Mouse (Mus musculus): ENCODE measurements at regions not wholly inside any gene's neighbourhood (a gene's known extent, or its start where the extent isn't known, plus 50 kb on each side); places are given as distances from the start of the nearest gene placed in this dataset.
"Not testable (repeated sequence)": the region's sequence is repeated elsewhere in the genome, so short reads cannot be mapped to it uniquely, and the experiment has no call there.

GRCm38 (mm10) chr12:69485652-69486651, 96.9 kb downstream of the Vcpkmt start:
- DNase-seq (ENCODE audit: low spot score in 2 of 2): peak in 1 of 2 experiments; percentile 48

DNA sequence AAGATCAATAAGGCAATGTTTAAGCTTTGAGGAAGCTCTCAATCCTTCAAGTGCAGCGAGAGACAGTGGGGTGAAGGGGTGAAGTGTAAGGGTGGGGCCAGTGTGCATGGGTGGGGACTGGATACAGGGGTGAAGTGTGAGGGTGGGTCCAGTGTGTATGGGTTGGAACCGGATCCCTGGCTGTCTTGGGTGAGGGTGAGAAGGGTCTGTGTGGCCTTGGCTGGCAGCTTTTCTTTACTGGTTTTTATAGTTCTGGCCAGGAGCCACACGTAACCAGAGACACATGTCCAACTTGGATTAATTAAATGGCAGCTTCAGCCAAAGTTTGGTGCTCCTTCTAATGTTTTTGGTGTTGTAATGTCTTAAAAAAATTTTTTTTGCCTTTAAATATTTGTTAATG, 101.4 kb downstream of the Vcpkmt start:
- no peak for DNase-seq (ENCODE audit: low spot score in 2 of 2)

GRCm38 (mm10) chr12:69476631-69477091, 104.4 kb upstream of the Gm9887 start:
- DNase-seq (ENCODE audit: low spot score in 2 of 2): peak in 1 of 2 experiments; percentile 53

DNA sequence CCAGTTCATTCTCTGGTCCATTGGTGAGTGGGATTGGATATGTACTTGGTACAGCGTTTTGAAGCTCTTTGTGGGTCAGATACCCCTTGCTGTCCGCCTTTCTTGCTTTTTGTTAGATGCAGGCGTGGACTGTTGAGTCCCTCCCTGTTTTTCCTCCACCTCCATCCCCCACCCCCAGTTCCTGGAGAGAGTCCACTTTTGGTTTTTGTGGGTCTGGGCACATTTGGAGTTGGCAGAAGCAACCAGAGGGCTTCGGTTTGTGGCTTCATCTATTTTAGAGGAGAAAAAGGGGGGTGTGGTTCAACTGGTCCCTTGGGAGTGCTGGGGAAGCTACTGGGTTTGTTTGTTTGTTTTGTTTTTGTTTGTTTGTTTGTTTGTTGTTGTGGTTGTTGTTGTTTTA, 103.9 kb upstream of the Gm9887 start:
- DNase-seq (ENCODE audit: low spot score in 2 of 2): no peak

GRCm38 (mm10) chr12:69474916-69475661, 102.8 kb upstream of the Gm9887 start:
- peak; percentile 35 to 74 for DNase-seq (ENCODE audit: low spot score in 2 of 2)

- no peak for DNase-seq (ENCODE audit: low spot score in 2 of 2)
Observed at GRCm38 (mm10) chr12:69474141-69474915, 102.1 kb upstream of the Gm9887 start.

DNA sequence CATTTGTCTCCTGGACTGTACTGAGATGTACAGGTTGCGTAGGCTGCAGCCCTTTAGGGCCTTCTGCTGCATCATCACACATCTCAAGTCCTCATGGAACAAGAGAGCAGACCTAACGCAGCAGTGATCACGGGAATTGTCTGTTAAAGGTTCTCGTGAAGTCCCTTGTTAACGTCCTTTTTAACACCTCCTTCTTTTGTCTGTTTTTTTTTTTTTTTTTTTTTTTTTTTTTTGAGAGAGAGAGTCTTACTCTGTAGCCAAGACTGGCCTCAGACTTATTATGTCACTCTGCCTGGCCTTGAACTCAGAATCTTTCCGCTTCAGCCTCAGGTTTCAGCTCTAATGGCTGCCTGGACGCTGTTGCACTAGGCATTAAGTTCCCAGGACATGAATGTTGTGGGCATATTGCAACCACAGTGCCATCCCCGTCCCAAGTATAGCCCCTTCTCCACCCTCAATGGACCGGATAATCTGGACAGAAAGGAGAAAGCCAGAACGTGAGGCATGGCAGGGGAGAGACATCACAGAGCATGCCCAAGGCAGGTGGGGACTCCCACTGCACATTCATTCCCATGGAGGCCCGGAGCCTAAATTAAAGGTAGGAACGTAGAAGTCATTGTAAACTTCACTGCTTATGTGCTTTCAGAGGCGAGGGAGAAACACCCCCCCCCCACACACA, 101.3 kb upstream of the Gm9887 start:
- DNase-seq (ENCODE audit: low spot score in 2 of 2): no peak

- DNase-seq (ENCODE audit: low spot score in 2 of 2): no peak
Observed at GRCm38 (mm10) chr12:69472912-69473311, 100.7 kb upstream of the Gm9887 start.

GRCm38 (mm10) chr12:69471876-69472275, 99.6 kb upstream of the Gm9887 start:
- DNase-seq (ENCODE audit: low spot score in 2 of 2): no peak

DNA sequence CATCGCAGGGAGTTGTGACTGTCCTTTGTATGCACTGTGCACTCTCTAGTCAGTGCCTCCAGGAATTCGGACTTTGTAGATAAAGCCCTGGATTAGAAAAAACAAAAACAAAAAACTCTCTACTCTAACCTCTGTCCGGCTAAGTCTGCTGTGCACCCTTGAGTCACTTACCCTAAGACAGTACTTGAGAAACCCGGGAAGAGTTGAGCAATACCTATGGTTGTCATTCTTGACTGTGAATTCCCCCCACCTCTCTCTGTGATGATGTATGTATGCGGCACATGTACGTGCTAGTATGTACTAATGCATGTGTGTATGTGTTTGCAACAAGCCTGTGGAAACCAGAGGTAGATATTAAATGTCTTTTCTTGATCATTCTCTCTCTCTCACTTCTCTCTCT, 96.7 kb upstream of the Gm9887 start:
- no peak for DNase-seq (ENCODE audit: low spot score in 2 of 2)

GRCm38 (mm10) chr12:69467363-69467762, 95.1 kb upstream of the Gm9887 start:
- DNase-seq (ENCODE audit: low spot score in 2 of 2): no peak

DNA sequence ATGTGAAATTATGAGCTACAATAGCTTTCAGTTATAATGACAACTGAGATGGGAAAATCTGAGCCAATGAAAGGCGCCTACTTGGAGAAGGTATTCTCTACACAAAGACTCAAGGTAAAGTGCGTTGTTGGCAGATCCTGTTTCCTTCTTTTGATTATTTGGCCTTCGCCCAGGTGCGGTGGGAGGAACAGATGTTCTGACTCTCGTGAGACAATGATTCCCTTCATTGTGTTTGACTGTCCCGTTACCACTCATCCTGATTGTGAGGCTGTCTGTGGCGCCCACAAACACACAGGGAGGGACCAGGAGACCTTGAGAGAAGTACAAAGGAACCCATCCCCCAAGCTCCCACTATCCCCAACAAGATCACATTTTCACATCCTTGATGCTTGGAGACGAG, 92.6 kb upstream of the Gm9887 start:
- DNase-seq (ENCODE audit: low spot score in 2 of 2): no peak

DNA sequence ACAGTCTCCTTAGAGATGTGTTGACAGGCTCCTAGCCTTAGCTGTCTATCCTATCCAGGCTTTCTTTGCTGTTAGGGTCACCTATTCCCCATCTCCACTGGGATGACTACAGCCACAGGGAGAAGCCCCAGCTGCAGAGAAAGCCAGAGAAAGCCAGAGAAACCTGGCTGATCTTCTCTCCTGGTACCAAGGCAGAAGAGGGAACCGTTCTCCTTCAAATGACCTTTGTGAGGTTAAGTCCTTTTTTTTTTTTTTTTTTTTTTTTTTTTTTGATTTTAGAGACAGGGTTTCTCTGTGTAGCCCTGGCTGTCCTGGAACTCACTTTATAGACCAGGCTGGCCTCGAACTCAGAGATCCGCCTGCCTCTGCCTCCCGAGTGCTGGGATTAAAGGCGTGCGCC, 91.1 kb upstream of the Gm9887 start:
- DNase-seq (ENCODE audit: low spot score in 2 of 2): not testable (repeated sequence)

GRCm38 (mm10) chr12:69461888-69462840, 89.9 kb upstream of the Gm9887 start:
- DNase-seq (ENCODE audit: low spot score in 2 of 2): peak in 1 of 2 experiments; percentile 66

DNA sequence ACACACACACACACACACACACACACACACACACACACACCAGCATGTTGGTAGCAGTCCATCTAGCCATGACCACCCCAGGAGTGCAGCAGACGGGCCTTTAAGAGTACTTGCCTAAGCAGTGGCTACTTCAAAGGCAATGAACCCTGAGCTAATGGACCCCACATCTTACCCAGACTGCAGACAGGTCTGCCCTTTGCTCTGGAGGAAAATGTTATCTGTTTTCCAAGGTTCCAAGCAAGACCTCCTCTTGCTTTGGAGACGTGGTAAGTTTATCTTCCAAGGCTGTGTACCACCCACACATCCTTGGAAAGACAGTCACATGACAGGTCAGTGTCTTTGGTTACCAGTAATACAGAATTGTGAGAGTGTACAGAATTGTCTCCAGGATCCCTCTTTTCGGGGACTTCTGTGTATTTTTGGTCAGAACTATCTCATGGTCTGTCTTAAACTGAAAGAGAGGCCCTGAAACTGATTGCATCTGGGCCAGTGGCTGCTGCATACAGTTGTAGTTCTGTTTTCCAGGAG, 88.4 kb upstream of the Gm9887 start:
- DNase-seq (ENCODE audit: low spot score in 2 of 2): no peak

GRCm38 (mm10) chr12:69458170-69458841, 86.0 kb upstream of the Gm9887 start:
- no peak for DNase-seq (ENCODE audit: low spot score in 2 of 2)

DNA sequence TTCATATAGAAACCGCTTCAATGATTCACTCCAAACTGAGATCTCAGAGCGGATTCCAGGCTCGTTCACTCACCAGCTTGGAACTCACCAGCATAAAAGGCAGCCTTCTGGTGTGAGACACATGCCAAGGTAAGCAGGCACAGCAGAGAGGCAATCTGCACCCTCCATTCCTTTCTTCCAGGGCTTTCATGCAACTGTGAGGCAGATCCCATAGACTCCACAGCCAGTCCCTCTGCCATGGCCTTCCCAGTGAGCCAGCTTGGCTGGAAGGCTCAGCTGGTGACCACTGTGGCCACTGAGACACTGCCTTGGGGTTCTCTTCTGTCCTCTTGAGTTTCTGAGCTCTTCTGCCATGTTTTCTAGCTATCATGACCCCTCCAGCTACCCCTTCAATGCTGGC, 84.5 kb upstream of the Gm9887 start:
- DNase-seq (ENCODE audit: low spot score in 2 of 2): no peak

- no peak for DNase-seq (ENCODE audit: low spot score in 2 of 2)
Observed at GRCm38 (mm10) chr12:69456116-69456515, 83.9 kb upstream of the Gm9887 start.

DNA sequence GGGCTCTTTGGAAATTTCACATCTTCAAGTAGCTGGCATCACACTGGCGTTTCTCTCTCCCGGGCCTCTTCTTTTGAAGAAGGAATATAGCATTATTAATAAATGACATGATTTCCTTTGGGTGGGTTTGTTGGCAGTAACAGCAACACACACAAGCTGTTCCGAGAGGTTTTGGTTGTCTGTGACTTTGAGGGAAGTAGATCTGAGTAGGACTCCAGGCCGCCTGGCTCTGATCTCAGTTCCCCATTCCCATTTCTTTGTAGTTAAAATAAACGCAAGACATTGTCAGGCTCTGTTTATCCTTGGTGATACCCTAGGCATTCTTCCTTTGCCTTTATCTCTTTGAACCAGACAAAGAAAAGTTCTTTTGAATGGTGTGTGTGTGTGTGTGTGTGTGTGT, 83.3 kb upstream of the Gm9887 start:
- no peak for DNase-seq (ENCODE audit: low spot score in 2 of 2)

Measured in spleen, postnatal 10 days (tissue).